Mouse (Mus musculus): ENCODE data around the gene Iars. TPM values are rescaled to one million over a fixed set of nuclear protein-coding genes. Genes with fewer than 3 reads are reported as not detected.

Iars gene
- polyA plus RNA-seq, 1 experiment from 2014 or later: 79.2 TPM

- no peak for ATAC-seq (ENCODE audit: insufficient number of reproducible peaks, insufficient read depth, low FRiP score, low read depth)
- peaks cover 66% of the 10 kb centered on the region for H3K36me3 ChIP-seq (ENCODE audit: control insufficient read depth, insufficient read depth, low read length)
Observed at GRCm38 (mm10) chr13:49706032-49706690, 24.3 kb downstream of the Iars start.

GRCm38 (mm10) chr13:49708311-49708710 is 26.4 kb downstream of the Iars start:
- H3K36me3 ChIP-seq (ENCODE audit: control insufficient read depth, insufficient read depth, low read length): peaks cover 69% of the 10 kb centered on the region
- no peak overlapping the region for H3K27ac ChIP-seq (ENCODE audit: low read length)
- no peaks in the 10 kb centered on the region for H3K27me3 ChIP-seq (ENCODE audit: control insufficient read depth, insufficient read depth, low read length)
- ATAC-seq (ENCODE audit: insufficient number of reproducible peaks, insufficient read depth, low FRiP score, low read depth): no peak
- H3K4me3 ChIP-seq (ENCODE audit: low read depth, low read length): no peak overlapping the region
- H3K4me1 ChIP-seq (ENCODE audit: control insufficient read depth, insufficient read depth, low read length): no peaks in the 10 kb centered on the region
- H3K9me3 ChIP-seq (ENCODE audit: control insufficient read depth, low read depth, low read length): no peaks in the 10 kb centered on the region
- no peak overlapping the region for H3K9ac ChIP-seq (replicated peaks; ENCODE audit: low read depth, low read length)
- H3K4me2 ChIP-seq (replicated peaks; ENCODE audit: low read depth, low read length): no peak overlapping the region
- 91% methylated on average over 8 of the region's 8 CpGs for WGBS

More at GRCm38 (mm10) chr13:49706032-49706690, 24.3 kb downstream of the Iars start:
- 89% methylated on average over 3 of the region's 3 CpGs for WGBS
- no peak overlapping the region for H3K4me2 ChIP-seq (replicated peaks; ENCODE audit: low read depth, low read length)
- no peaks in the 10 kb centered on the region for H3K9me3 ChIP-seq (ENCODE audit: control insufficient read depth, low read depth, low read length)
- no peak overlapping the region for H3K9ac ChIP-seq (replicated peaks; ENCODE audit: low read depth, low read length)
- no peaks in the 10 kb centered on the region for H3K27me3 ChIP-seq (ENCODE audit: control insufficient read depth, insufficient read depth, low read length)
- H3K4me1 ChIP-seq (ENCODE audit: control insufficient read depth, insufficient read depth, low read length): no peaks in the 10 kb centered on the region
- no peak overlapping the region for H3K4me3 ChIP-seq (ENCODE audit: low read depth, low read length)
- no peak overlapping the region for H3K27ac ChIP-seq (ENCODE audit: low read length)

- 93% methylated on average over 12 of the region's 12 CpGs for WGBS
- H3K9ac ChIP-seq (replicated peaks; ENCODE audit: low read depth, low read length): no peak overlapping the region
- H3K27me3 ChIP-seq (ENCODE audit: control insufficient read depth, insufficient read depth, low read length): no peaks in the 10 kb centered on the region
- H3K4me3 ChIP-seq (ENCODE audit: low read depth, low read length): no peak overlapping the region
- no peak overlapping the region for H3K4me2 ChIP-seq (replicated peaks; ENCODE audit: low read depth, low read length)
- no peaks in the 10 kb centered on the region for H3K4me1 ChIP-seq (ENCODE audit: control insufficient read depth, insufficient read depth, low read length)
- ATAC-seq (ENCODE audit: insufficient number of reproducible peaks, insufficient read depth, low FRiP score, low read depth): no peak
- H3K9me3 ChIP-seq (ENCODE audit: control insufficient read depth, low read depth, low read length): no peaks in the 10 kb centered on the region
- H3K27ac ChIP-seq (ENCODE audit: low read length): no peak overlapping the region
- peaks cover 69% of the 10 kb centered on the region for H3K36me3 ChIP-seq (ENCODE audit: control insufficient read depth, insufficient read depth, low read length)
Observed at GRCm38 (mm10) chr13:49712047-49712721, 30.3 kb downstream of the Iars start.

- H3K36me3 ChIP-seq (ENCODE audit: control insufficient read depth, insufficient read depth, low read length): peaks cover 83% of the 10 kb centered on the region
- H3K27ac ChIP-seq (ENCODE audit: low read length): no peak overlapping the region
- WGBS: 91% methylated on average over 3 of the region's 3 CpGs
- H3K4me1 ChIP-seq (ENCODE audit: control insufficient read depth, insufficient read depth, low read length): no peaks in the 10 kb centered on the region
- H3K27me3 ChIP-seq (ENCODE audit: control insufficient read depth, insufficient read depth, low read length): no peaks in the 10 kb centered on the region
- H3K4me2 ChIP-seq (replicated peaks; ENCODE audit: low read depth, low read length): no peak overlapping the region
- no peak for ATAC-seq (ENCODE audit: insufficient number of reproducible peaks, insufficient read depth, low FRiP score, low read depth)
- no peak overlapping the region for H3K9ac ChIP-seq (replicated peaks; ENCODE audit: low read depth, low read length)
- H3K4me3 ChIP-seq (ENCODE audit: low read depth, low read length): no peak overlapping the region
- H3K9me3 ChIP-seq (ENCODE audit: control insufficient read depth, low read depth, low read length): no peaks in the 10 kb centered on the region
Observed at GRCm38 (mm10) chr13:49719310-49719709, 37.4 kb downstream of the Iars start.

- no peak overlapping the region for H3K27ac ChIP-seq (ENCODE audit: low read length)
- no peak overlapping the region for H3K9ac ChIP-seq (replicated peaks; ENCODE audit: low read depth, low read length)
- no peaks in the 10 kb centered on the region for H3K27me3 ChIP-seq (ENCODE audit: control insufficient read depth, insufficient read depth, low read length)
- no peak overlapping the region for H3K4me2 ChIP-seq (replicated peaks; ENCODE audit: low read depth, low read length)
- H3K4me3 ChIP-seq (ENCODE audit: low read depth, low read length): no peak overlapping the region
- H3K4me1 ChIP-seq (ENCODE audit: control insufficient read depth, insufficient read depth, low read length): no peaks in the 10 kb centered on the region
- peaks cover 29% of the 10 kb centered on the region for H3K36me3 ChIP-seq (ENCODE audit: control insufficient read depth, insufficient read depth, low read length)
- no peaks in the 10 kb centered on the region for H3K9me3 ChIP-seq (ENCODE audit: control insufficient read depth, low read depth, low read length)
- no peak for ATAC-seq (ENCODE audit: insufficient number of reproducible peaks, insufficient read depth, low FRiP score, low read depth)
- WGBS: 91% methylated on average over 2 of the region's 2 CpGs
Observed at GRCm38 (mm10) chr13:49736430-49736829, 54.5 kb downstream of the Iars start.

GRCm38 (mm10) chr13:49738011-49738410 is 56.1 kb downstream of the Iars start:
- Histone ChIP-seq H3K4me3 (ENCODE audit: low read depth, low read length) (no peak overlapping the region), H3K36me3 (ENCODE audit: control insufficient read depth, insufficient read depth, low read length) (peaks cover 18% of the 10 kb centered on the region), H3K27me3 (ENCODE audit: control insufficient read depth, insufficient read depth, low read length) (no peaks in the 10 kb centered on the region), H3K27ac (ENCODE audit: low read length) (no peak overlapping the region), H3K4me1 (ENCODE audit: control insufficient read depth, insufficient read depth, low read length) (no peaks in the 10 kb centered on the region), H3K9me3 (ENCODE audit: control insufficient read depth, low read depth, low read length) (no peaks in the 10 kb centered on the region), H3K9ac (replicated peaks; ENCODE audit: low read depth, low read length) (no peak overlapping the region), H3K4me2 (replicated peaks; ENCODE audit: low read depth, low read length) (no peak overlapping the region)
- 82% methylated on average over 2 of the region's 2 CpGs for WGBS
- no peak for ATAC-seq (ENCODE audit: insufficient number of reproducible peaks, insufficient read depth, low FRiP score, low read depth)

- Histone ChIP-seq H3K4me2 (replicated peaks; ENCODE audit: low read depth, low read length) (no peak overlapping the region), H3K9ac (replicated peaks; ENCODE audit: low read depth, low read length) (no peak overlapping the region), H3K36me3 (ENCODE audit: control insufficient read depth, insufficient read depth, low read length) (no peaks in the 10 kb centered on the region), H3K9me3 (ENCODE audit: control insufficient read depth, low read depth, low read length) (no peaks in the 10 kb centered on the region), H3K4me3 (ENCODE audit: low read depth, low read length) (no peak overlapping the region), H3K27me3 (ENCODE audit: control insufficient read depth, insufficient read depth, low read length) (no peaks in the 10 kb centered on the region), H3K27ac (ENCODE audit: low read length) (no peak overlapping the region), H3K4me1 (ENCODE audit: control insufficient read depth, insufficient read depth, low read length) (no peaks in the 10 kb centered on the region)
- ATAC-seq (ENCODE audit: insufficient number of reproducible peaks, insufficient read depth, low FRiP score, low read depth): no peak
- WGBS: 89% methylated on average over 16 of the region's 16 CpGs
Observed at GRCm38 (mm10) chr13:49741285-49742040, 59.6 kb downstream of the Iars start.

- no peak overlapping the region for H3K27ac ChIP-seq (ENCODE audit: low read length)
- no peaks in the 10 kb centered on the region for H3K27me3 ChIP-seq (ENCODE audit: control insufficient read depth, insufficient read depth, low read length)
- H3K9me3 ChIP-seq (ENCODE audit: control insufficient read depth, low read depth, low read length): no peaks in the 10 kb centered on the region
- ATAC-seq (ENCODE audit: insufficient number of reproducible peaks, insufficient read depth, low FRiP score, low read depth): no peak
- no peak overlapping the region for H3K4me2 ChIP-seq (replicated peaks; ENCODE audit: low read depth, low read length)
- H3K4me3 ChIP-seq (ENCODE audit: low read depth, low read length): no peak overlapping the region
- no peaks in the 10 kb centered on the region for H3K4me1 ChIP-seq (ENCODE audit: control insufficient read depth, insufficient read depth, low read length)
- H3K36me3 ChIP-seq (ENCODE audit: control insufficient read depth, insufficient read depth, low read length): no peaks in the 10 kb centered on the region
- WGBS: 85% methylated on average over 9 of the region's 9 CpGs
- H3K9ac ChIP-seq (replicated peaks; ENCODE audit: low read depth, low read length): no peak overlapping the region
Observed at GRCm38 (mm10) chr13:49756591-49756990, 74.7 kb downstream of the Iars start.
